Mouse (Mus musculus): ENCODE results near the gene Ccnd2.

The Ccnd2 gene

GRCm38 (mm10) chr6:127107413-127107812 lies 44.6 kb downstream of the Ccnd2 start:
- DNase-seq (ENCODE audit: low spot score), result no peak

GRCm38 (mm10) chr6:127106726-127107125 lies 45.3 kb downstream of the Ccnd2 start:
- no peak for DNase-seq (ENCODE audit: low spot score)

- no peak for DNase-seq (ENCODE audit: low spot score)
Observed at GRCm38 (mm10) chr6:127106189-127106588, 45.8 kb downstream of the Ccnd2 start.

- DNase-seq (ENCODE audit: low spot score), result no peak
Observed at GRCm38 (mm10) chr6:127105107-127105506, 46.9 kb downstream of the Ccnd2 start.

- DNase-seq (ENCODE audit: low spot score), result no peak
Observed at GRCm38 (mm10) chr6:127104396-127105029, 47.5 kb downstream of the Ccnd2 start.

- DNase-seq (ENCODE audit: low spot score), result no peak
Observed at GRCm38 (mm10) chr6:127103506-127104275, 48.3 kb downstream of the Ccnd2 start.

GRCm38 (mm10) chr6:127094565-127094964 lies 57.4 kb downstream of the Ccnd2 start:
- no peak for DNase-seq (ENCODE audit: low spot score)

- DNase-seq (ENCODE audit: low spot score), result no peak
Observed at GRCm38 (mm10) chr6:127086739-127087138, 65.3 kb downstream of the Ccnd2 start.

- no peak for DNase-seq (ENCODE audit: low spot score)
Observed at GRCm38 (mm10) chr6:127081820-127082219, 70.2 kb downstream of the Ccnd2 start.

GRCm38 (mm10) chr6:127079867-127080731 lies 71.9 kb downstream of the Ccnd2 start:
- DNase-seq (ENCODE audit: low spot score), result no peak
